Mouse (Mus musculus) left cerebral cortex, adult 8-10 months (tissue): ENCODE results near the gene Kcne1. TPM values are rescaled to one million over a fixed set of nuclear protein-coding genes. Genes with fewer than 3 reads are reported as not detected.
A peak's percentile ranks its signal among the peaks of the same experiment; 100 is the strongest.

ENCODE experiments used
- DNase-seq, 2 experiments: peaks; one replicate each; pipeline ENCODE4 v3.0.0; 2022; ENCODE audit warnings: low spot score in 2 of 2
- total RNA-seq, 4 experiments: library from RNA; stranded (reverse); gene quantifications; 2 replicates each; pipeline ENCODE4 v1.2.4; 2022

Gene Kcne1
- total RNA-seq, result under 1 TPM in 1 of 4 experiments, not detected in 3; 0.24 TPM

- no peak for DNase-seq
Measured at GRCm38 (mm10) chr16:92359229-92359628, at the start of gene Kcne1. Kcne1 (minus strand) TSS chr16:92359468.

GRCm38 (mm10) chr16:92407883-92408282 is 48.6 kb upstream of the Kcne1 start:
- no peak for DNase-seq

DNA sequence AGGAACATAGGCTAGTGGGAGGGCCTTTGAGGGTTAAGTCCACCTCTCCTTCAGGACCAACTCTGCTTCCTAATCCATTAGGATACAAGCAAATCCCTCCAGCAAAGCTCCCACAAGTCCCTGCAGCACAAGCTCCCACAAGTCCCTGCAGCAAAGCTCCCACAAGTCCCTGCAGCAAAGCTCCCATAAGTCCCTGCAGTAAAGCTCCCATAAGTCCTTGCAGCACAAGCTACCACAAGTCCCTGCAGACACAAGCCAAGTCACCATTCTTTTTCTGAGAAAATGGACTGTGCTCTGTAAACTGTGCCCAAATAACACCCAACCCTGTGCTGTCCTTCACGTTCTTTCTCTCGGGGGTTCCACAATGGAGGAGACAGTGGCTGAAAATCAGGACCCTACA is 44.9 kb upstream of the Kcne1 start:
- no peak for DNase-seq

GRCm38 (mm10) chr16:92403069-92403468 is 43.8 kb upstream of the Kcne1 start:
- no peak for DNase-seq

- no peak for DNase-seq
Measured at GRCm38 (mm10) chr16:92402216-92402615, 42.9 kb upstream of the Kcne1 start.

DNA sequence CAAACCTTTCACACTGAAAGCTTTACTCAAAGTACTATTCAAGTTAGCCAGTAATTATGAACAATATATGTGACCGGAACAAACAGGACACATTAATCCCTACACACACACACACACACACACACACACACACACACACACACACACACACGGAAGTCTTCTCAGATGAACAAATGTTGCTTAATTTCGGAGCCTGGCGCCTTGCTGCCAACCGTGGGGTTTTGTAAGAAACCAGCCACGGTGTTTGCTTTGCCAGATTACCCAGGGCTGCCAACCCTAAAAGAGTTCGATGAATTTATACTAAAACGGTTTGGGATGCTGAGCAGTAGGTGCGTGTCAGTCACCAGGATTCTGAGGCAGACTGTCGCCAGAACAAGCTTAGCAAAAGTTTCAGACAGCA is 41.9 kb upstream of the Kcne1 start:
- no peak for DNase-seq

- DNase-seq, result peak; percentile 52 to 72
Measured at GRCm38 (mm10) chr16:92399490-92400458, 40.5 kb upstream of the Kcne1 start.

- DNase-seq, result no peak
Measured at GRCm38 (mm10) chr16:92398574-92399118, 39.4 kb upstream of the Kcne1 start.

DNA sequence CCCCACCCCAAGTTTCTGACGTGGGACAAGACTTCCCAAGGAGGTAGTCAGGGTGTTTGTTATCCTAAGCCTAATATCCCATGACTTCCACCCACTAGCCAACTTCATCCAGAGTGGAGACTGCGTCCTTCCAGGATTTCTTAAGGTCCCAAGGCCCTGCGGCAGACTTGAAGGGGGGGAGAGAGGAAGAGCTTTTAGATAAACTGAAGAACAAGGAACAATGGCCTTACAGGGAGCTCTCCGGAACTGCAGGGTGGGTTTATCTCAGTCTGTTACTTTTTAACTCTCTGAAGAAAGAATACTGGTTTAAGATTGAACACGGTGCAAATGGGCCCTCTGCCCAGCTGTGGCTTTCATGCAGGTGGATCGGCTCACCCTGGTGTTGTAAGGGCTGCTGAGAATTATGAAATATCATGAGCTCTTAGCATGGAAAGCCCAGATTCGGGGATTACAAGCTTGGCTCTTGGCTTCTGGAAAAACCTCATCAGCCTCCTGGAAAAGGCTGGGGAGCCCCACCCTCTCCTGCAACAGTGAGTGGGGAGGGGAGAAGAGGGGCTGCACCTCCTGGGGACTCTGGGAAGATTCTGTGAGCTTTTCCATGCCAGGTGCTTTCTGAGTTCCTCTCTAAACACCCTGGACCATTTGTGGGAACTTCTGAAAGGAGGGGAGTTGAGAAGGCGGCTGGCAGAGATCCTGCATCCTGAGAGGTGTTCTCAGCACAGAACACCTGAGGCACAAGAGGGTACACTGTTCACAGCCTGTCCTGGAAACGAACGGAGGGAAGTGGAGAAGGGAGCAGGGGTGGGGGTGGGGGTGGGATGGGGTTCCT is 38.7 kb upstream of the Kcne1 start:
- DNase-seq, result no peak

DNA sequence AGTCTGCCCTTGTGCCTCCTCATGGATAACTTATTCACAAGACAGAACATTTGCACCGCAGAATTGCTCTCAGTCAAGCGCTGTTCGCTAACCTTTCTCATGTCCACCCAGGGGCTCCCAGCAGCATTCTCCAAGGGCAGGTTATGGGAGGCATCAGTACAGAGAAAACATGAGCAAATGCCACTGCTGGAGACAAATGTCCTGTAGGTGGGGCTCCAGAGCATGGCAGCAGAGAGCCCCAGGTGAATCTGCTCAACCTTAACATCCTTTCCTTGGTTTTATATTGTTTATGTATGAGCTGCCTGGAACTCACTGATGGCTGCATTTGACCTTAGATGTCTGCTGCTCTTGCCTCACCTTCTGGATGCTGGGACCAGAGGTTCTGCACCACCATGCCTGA is 34.5 kb upstream of the Kcne1 start:
- DNase-seq, result no peak

DNA sequence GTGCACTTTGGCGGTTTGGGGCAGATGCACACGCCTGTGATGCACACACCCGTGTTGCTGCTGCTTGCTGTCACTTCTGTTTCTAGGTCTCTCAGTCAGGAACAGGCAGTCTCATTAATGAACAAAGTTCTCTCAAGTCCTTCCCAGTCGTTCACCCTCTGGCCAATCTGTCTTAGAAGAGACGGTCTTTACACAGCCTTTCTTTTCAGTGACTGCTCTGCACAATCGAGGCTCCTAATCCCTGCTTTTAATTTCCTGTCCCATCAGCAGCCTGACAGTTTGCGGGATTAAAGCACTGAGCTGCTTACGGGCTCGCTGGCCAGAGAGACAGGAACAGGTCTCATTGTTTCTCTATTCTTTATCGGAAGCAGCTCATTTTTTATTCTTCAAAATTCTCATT is 28.4 kb upstream of the Kcne1 start:
- no peak for DNase-seq

DNA sequence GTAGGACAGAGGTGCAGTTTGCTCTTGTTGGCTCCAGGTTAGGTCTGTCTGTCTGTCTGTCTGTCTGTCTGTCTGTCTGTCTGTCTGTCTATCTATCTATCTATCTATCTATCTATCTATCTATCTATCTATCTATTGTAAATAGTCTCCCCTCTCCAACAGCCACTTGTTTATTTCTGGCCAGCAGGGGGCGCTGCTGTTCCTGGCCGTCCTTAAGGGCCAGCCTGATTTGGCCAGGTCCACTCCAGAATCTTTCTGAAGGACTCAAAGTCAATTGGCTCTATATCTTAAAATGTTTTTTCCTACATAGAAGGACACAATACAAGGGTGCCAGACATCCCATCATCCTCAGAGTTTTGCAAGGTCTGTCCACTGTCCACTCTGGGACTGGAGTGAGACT is 25.8 kb upstream of the Kcne1 start:
- DNase-seq, result peak in 1 of 2 experiments; percentile 36

- DNase-seq, result no peak
Measured at GRCm38 (mm10) chr16:92383412-92383811, 24.1 kb upstream of the Kcne1 start.

- DNase-seq, result peak in 1 of 2 experiments; percentile 72
Measured at GRCm38 (mm10) chr16:92382508-92382907, 23.2 kb upstream of the Kcne1 start.

DNA sequence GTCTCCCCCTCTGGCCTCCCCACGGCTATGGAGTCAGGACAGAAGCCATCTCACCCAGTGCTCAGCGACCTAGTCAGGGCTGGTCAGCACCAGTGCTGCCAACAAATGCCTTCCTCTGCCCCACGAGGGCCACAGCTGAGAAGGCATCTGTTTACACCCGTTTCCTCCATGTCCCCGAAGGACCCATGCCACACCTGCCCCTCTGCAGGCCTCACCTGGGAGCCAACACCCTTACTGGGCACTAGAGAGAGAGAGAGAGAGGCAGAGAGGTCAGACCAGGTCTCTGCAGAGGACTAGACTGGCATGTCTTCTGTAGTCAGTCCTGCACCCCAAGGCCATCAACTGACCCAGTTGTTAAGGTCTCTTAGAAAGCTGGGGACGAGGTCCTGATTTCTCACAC is 21.8 kb upstream of the Kcne1 start:
- DNase-seq, result no peak

DNA sequence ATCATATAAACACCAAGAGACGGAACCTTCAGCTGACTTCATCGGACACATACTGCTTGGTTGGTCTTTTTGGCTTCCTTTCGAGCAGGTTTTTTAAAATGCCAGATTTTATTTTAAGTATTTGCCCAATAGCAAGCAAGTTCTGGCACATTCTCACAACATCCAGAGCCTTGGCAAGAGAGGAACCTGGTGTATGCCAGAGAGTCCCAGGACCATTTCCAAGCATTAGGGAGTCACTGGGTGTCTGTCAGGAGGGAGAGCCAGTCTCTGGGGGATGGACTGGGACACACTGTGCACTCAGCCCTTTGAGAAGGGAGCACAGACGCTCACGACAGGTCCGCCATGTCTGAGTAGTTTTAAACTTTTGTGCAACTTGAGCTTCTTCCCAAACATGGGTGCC is 17.7 kb upstream of the Kcne1 start:
- DNase-seq, result no peak

DNA sequence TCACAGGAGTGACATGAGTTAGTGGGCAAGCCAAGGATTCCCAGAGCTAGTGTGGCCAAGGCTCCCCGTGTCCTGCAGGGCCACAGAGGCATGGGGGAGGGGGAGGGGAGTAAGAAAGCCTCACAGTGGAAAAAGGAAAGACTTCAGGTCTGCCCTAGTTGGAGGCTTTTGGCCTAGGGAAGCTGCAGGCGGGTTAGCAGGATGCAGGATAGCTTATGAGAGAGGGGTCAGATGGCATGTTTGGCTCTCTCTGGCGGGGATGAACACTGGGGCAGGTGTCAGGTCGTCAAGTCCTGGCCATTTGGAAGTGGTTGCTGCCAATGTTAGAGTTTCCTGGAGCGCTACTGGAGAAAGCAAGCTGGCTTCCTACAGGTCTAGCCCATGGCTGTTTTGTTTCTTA is 12.4 kb upstream of the Kcne1 start:
- no peak for DNase-seq

GRCm38 (mm10) chr16:92369260-92369659 is 10.0 kb upstream of the Kcne1 start:
- no peak for DNase-seq

DNA sequence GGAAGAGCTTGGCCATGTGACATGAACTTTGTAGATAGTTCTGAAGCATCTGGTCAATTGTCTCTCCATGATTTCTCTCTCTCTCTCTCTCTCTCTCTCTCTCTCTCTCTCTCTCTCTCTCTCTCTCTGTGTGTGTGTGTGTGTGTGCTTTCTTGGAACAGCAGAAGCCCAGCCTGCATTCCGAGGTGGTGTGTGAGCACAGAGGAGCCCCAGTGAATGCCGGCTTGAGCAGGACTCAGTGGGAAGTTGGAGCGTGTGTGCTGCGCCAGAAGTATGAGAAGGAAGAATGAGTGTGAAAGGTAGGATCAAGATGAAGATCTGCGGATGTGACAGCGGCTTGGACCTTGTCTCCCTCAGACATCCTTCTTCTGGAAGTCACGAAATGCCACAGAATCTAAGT is 6.2 kb upstream of the Kcne1 start:
- no peak for DNase-seq

DNA sequence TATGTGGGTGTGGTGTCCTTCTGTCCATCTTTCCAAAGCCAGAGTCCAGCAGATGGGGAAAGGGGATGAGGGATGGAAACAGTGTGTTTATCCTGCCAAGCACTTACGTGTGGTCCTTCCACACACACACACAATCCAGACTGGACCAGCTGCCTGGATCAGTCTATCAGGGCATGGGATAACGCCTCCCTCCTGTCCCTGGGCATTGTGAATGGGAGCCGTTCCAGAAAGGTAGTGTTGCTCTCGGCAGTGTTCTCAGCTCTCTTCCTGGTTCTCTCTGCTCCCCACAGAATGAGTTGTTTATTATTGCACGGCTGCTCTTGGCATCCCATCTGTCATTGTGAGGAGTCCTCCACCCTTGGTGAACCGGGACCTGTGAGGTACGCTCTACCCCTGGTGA is 1.4 kb upstream of the Kcne1 start:
- no peak for DNase-seq

DNA sequence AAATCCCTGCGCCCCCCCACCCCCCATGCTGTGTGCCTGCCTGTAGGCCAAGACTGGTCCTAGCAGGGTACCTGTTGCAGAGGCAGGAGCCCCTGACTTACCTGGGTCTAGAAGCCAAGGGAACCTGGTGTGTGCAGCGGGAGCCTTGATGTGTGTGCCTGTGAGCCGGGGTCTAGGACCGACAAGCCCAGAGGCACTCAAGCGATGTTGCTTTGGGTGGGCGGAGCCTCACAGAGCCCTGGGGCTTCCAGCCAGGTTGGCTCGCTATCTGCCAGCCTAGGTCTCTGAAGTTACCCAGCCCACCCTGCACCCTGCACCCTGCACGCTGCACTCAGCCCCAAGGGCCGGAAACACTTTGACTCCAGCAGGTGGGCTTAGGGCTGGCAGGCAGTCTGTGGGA is 534 bp downstream of the Kcne1 start:
- DNase-seq, result no peak

DNA sequence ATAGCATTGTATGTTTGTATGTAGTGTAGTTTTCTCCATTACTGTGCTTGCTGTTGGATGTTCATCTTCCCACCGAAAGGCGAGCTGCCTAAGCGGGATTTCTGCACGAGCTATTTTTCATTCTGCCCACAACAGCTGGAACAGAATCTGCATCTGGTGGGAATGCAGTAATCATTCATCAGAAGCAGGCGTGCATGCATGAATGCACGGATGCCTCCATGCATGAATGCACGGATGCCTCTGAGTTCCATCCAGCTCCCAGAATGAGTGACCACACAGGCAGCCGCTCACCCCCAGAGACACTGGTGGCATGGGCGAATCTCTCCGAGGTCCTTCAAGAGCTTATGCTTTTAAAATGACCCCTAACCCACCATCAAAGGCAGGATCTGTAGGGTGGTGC is 1.7 kb downstream of the Kcne1 start:
- DNase-seq, result no peak
